Mouse (Mus musculus): ENCODE measurements around the gene Erbb2. TPM values are rescaled to one million over a fixed set of nuclear protein-coding genes. Genes with fewer than 3 reads are reported as not detected.

The Erbb2 gene
- polyA plus RNA-seq, 1 experiment, result 0.04 TPM

- no peaks in the 10 kb centered on the region for H3K36me3 ChIP-seq (replicated peaks; ENCODE audit: low read length)
- no peaks in the 10 kb centered on the region for H3K9me3 ChIP-seq
- H3K27me3 ChIP-seq (replicated peaks), result peaks cover 78% of the 10 kb centered on the region
- peaks cover 27% of the 10 kb centered on the region for H3K4me1 ChIP-seq
- TF ChIP-seq GATA1 (IDR thresholded peaks at IDR 0.05; ENCODE audit: borderline replicate concordance, low read length) (no peak), FLI1 (IDR thresholded peaks at IDR 0.05; ENCODE audit: low read length) (no peak)
- H3K4me3 ChIP-seq (replicated peaks), result no peak overlapping the region
These were observed 48.9 kb downstream of the Erbb2 start for GRCm38 (mm10) chr11:98461109-98461720.

- H3K27me3 ChIP-seq (replicated peaks), result peaks cover 80% of the 10 kb centered on the region
- H3K36me3 ChIP-seq (replicated peaks; ENCODE audit: low read length), result no peaks in the 10 kb centered on the region
- no peak for TF ChIP-seq GATA1 (IDR thresholded peaks at IDR 0.05; ENCODE audit: borderline replicate concordance, low read length)
- H3K9me3 ChIP-seq, result no peaks in the 10 kb centered on the region
- H3K4me3 ChIP-seq (replicated peaks), result no peak overlapping the region
- H3K4me1 ChIP-seq, result peaks cover 22% of the 10 kb centered on the region
These were observed 50.0 kb downstream of the Erbb2 start for GRCm38 (mm10) chr11:98462255-98462654.

DNA sequence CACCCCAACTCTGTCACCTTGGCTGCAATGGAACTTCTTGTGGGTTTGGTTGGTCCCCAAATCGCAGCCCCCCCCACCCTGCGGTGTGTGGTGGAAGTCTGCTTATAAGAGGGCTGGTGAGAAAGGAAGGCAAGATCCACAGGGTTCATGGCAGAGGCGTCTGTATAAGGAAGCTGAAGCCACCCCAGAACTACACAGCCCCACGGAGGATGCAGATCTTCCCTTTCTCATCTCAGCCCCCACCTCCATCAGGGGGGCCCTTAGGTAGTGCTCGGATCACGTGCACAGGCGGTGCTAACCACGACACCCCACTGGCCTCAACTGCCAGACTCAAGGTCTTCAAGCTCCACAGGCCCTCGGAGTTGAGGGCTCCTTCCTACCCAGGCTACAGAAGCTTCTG, 51.6 kb downstream of the Erbb2 start:
- no peaks in the 10 kb centered on the region for H3K9me3 ChIP-seq
- H3K36me3 ChIP-seq (replicated peaks; ENCODE audit: low read length), result no peaks in the 10 kb centered on the region
- no peak overlapping the region for H3K4me3 ChIP-seq (replicated peaks)
- peaks cover 9% of the 10 kb centered on the region; the same call in 1 of the 2 replicates for H3K4me1 ChIP-seq
- H3K27me3 ChIP-seq (replicated peaks), result peaks cover 81% of the 10 kb centered on the region
- TF ChIP-seq FLI1 (IDR thresholded peaks at IDR 0.05; ENCODE audit: low read length), result no peak
- TF ChIP-seq GATA1 (IDR thresholded peaks at IDR 0.05; ENCODE audit: borderline replicate concordance, low read length), result no peak

- TF ChIP-seq GATA1 (IDR thresholded peaks at IDR 0.05; ENCODE audit: borderline replicate concordance, low read length), result no peak
- Histone ChIP-seq H3K36me3 (replicated peaks; ENCODE audit: low read length) (no peaks in the 10 kb centered on the region), H3K9me3 (no peaks in the 10 kb centered on the region), H3K4me3 (replicated peaks) (no peak overlapping the region), H3K4me1 (peaks cover 9% of the 10 kb centered on the region; the same call in 1 of the 2 replicates), H3K27me3 (replicated peaks) (peaks cover 81% of the 10 kb centered on the region)
These were observed 52.2 kb downstream of the Erbb2 start for GRCm38 (mm10) chr11:98464516-98464915.

- H3K9me3 ChIP-seq, result no peaks in the 10 kb centered on the region
- H3K27me3 ChIP-seq (replicated peaks), result peaks cover 83% of the 10 kb centered on the region
- no peak for TF ChIP-seq GATA1 (IDR thresholded peaks at IDR 0.05; ENCODE audit: borderline replicate concordance, low read length)
- no peak for TF ChIP-seq FLI1 (IDR thresholded peaks at IDR 0.05; ENCODE audit: low read length)
- H3K4me1 ChIP-seq, result no peaks in the 10 kb centered on the region
- H3K4me3 ChIP-seq (replicated peaks), result no peak overlapping the region
- H3K36me3 ChIP-seq (replicated peaks; ENCODE audit: low read length), result no peaks in the 10 kb centered on the region
These were observed 57.8 kb downstream of the Erbb2 start for GRCm38 (mm10) chr11:98469761-98470714.

DNA sequence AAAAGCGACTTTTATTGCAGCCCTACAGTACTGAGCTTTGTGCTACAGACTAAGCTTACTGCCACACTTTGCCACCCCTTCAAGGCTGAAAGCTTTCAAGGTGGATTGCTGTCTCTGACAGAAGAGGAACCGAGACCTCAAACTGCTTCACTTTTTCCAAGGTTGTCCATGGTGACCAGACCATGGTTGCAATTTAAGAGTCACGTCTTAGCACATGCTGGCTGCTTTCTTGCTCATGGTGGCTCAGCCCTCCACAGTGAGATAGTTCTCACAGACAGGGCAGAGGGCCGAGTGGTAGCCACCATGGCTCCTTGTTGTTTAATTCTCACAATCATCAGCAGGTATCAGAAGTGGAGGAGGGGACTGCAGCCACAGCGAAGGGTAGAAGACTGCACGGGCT, 58.5 kb downstream of the Erbb2 start:
- no peak overlapping the region for H3K4me3 ChIP-seq (replicated peaks)
- H3K4me1 ChIP-seq, result no peaks in the 10 kb centered on the region
- no peak for TF ChIP-seq FLI1 (IDR thresholded peaks at IDR 0.05; ENCODE audit: low read length)
- no peak for TF ChIP-seq GATA1 (IDR thresholded peaks at IDR 0.05; ENCODE audit: borderline replicate concordance, low read length)
- H3K27me3 ChIP-seq (replicated peaks), result peaks cover 79% of the 10 kb centered on the region
- H3K36me3 ChIP-seq (replicated peaks; ENCODE audit: low read length), result no peaks in the 10 kb centered on the region
- no peaks in the 10 kb centered on the region for H3K9me3 ChIP-seq

DNA sequence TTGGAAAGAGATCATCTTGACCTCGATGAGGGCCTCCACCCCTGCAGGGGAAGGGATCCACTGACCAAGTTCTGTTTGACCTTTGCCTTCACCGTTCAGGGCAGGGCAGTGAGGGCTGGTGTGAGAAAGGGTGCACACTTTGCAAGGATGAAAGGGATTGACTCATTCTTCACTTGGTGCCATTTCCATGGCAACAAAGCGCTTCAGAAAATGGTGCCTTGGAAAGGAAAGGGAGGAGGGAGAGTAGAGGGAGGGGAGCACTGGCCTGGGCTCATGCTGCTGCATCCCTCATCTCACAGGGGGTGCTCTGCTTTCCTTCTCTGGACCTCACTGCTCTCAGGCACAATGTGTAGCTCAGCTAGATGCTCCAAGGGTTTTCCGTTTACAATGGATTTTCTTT, 60.4 kb downstream of the Erbb2 start:
- no peaks in the 10 kb centered on the region for H3K4me1 ChIP-seq
- H3K4me3 ChIP-seq (replicated peaks), result no peak overlapping the region
- H3K27me3 ChIP-seq (replicated peaks), result peaks cover 64% of the 10 kb centered on the region
- TF ChIP-seq FLI1 (IDR thresholded peaks at IDR 0.05; ENCODE audit: low read length) (no peak), GATA1 (IDR thresholded peaks at IDR 0.05; ENCODE audit: borderline replicate concordance, low read length) (no peak)
- H3K36me3 ChIP-seq (replicated peaks; ENCODE audit: low read length), result no peaks in the 10 kb centered on the region
- H3K9me3 ChIP-seq, result no peaks in the 10 kb centered on the region

DNA sequence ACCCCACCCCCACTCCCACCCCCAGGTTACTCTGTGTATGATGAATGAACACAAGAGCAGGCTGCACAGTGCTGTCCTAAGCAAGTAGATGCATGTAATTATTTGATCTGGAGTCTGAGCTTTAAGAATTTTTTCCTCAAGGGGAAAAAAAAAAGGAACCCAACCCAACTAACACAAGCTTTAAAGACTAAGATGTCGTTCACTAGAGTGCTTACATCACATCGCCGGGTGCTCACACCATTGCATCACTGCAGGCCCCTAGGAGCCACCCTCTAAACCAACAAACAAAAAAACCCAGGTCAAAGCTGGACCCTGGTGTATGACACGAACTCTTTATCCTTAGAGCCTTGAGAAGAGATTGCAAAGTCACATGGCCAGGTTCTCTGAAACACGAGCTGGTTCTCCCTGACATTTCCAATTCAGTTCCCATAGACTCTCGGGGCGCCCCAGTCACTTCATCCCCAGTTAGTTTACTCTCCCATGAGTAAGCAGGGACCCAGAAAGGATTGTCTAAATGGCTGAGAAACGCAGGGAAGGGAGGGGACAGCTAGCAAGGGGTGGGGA, 61.7 kb downstream of the Erbb2 start:
- no peak for TF ChIP-seq FLI1 (IDR thresholded peaks at IDR 0.05; ENCODE audit: low read length)
- no peak for TF ChIP-seq GATA1 (IDR thresholded peaks at IDR 0.05; ENCODE audit: borderline replicate concordance, low read length)
- Histone ChIP-seq H3K4me1 (no peaks in the 10 kb centered on the region), H3K27me3 (replicated peaks) (peaks cover 58% of the 10 kb centered on the region), H3K4me3 (replicated peaks) (no peak overlapping the region), H3K9me3 (no peaks in the 10 kb centered on the region), H3K36me3 (replicated peaks; ENCODE audit: low read length) (no peaks in the 10 kb centered on the region)

- Histone ChIP-seq H3K27me3 (replicated peaks) (peaks cover 52% of the 10 kb centered on the region), H3K4me3 (replicated peaks) (no peak overlapping the region), H3K36me3 (replicated peaks; ENCODE audit: low read length) (no peaks in the 10 kb centered on the region), H3K4me1 (no peaks in the 10 kb centered on the region), H3K9me3 (no peaks in the 10 kb centered on the region)
- TF ChIP-seq FLI1 (IDR thresholded peaks at IDR 0.05; ENCODE audit: low read length) (no peak), GATA1 (IDR thresholded peaks at IDR 0.05; ENCODE audit: borderline replicate concordance, low read length) (no peak)
These were observed 62.7 kb downstream of the Erbb2 start for GRCm38 (mm10) chr11:98474967-98475366.
